Mouse (Mus musculus): ENCODE results near the gene Ttll13.

The Ttll13 gene

DNA sequence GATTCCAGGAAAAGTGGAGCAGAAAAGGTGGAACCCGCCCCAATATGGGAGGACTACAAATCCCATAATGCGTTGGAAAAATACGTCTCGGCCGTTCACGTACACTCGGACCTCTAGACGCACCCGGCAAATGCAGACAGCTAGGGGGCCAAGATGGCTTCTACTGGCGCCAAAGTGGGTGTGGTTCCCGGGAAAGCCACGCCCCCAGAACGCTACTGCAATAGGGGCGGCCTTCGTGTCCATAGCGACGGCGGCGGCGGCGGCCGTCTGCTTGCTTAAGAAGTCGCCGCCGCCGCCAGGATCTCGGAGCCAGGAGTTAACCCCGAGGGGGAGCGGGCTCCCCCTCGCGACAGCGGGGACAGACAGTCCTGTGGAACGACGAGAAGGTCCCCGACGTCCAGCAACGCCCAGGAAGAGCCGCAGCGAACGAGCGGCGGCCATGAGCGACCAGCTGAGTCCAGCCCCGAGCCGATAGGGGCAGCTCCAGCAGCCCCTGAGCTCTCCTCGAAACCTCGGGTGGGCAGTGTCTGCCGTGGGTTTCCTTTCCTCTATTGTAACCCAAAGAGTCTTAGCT lies at the start of gene Ttll13:
Ttll13 (plus strand) TSS at position 229 of the 574 bp plus-strand sequence.
- peak; percentile 99 for DNase-seq

DNA sequence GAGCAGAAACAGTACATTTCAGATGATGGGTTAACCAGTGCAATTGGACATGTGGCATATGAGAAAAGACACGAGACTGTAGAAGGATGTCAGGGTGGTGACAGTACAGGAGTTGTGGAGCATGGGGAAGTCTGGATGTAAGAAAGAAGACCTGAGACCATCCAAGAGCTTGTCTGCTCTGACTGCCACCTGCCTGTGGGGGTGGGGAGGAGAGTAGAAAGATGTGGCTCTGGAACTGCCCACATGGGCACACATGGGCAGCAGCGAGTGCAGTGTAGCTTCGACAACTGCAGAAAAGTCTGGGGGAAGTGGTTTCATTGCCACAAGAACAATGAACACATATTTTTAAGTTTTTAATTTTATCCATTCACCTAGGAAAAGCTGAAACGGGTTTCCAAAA lies 48.8 kb upstream of the Ttll13 start:
- peak; percentile 33 for DNase-seq

DNA sequence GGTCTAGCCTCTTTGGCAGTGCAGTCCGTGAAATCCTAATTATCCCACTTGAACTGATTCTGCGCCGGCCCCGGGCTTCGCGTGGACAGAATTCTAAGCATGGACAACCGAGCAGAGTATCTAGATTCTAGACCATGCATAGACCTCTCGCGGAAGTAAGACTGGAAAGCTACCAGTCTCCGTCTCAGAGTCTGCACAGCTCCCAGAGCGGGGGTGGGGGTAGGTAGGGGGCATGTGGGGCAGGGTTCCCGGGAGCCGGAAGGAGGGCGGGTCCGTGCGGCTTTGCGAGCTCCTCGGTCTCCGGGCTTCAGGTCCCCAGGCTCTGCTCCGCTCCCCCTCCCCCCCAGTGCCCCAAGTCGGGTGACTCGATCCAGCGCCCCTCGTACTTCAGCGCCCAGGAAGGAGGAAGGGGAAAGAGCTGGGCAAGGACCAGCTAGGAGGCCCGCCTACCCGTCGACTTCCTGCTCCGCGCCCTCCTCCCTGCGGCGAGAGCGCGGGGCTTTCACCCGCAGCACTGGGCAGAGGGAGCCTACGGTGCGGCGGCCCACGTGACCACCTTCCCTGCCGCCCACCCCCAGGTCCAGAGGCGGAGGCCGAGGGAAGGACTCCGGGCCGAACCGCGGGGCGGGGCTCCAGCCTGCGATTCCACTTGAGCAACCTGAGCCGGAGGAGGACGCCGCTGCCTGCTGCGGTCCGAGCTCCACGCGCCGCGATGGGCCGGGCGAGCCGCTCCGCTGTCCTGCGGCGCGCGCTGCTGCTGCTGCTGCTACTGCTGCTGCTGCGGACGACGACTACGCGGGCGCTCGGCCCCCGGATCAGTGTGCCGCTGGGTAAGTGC lies 48.0 kb upstream of the Ttll13 start:
- peak; percentile 94 for DNase-seq

DNA sequence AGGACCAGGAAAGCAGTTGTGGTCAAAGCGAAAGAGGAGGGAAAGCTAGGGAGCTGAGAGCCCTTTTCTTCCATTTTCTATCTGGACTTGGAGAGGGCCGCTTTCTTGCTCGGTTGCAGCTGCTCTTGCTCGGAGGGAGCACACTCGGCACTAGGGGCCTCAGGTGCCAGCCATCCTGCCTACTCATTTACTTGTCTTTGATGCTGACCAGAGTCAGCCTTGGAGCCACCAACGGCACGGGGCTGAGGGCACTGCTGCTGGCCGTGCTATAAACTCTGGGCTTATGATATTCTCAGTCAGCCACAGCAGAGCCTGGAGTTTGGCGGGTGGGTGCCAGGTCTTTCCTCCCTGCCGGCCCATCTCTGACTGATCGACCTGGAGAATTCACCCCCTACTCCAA lies 47.3 kb upstream of the Ttll13 start:
- peak; percentile 49 for DNase-seq

DNA sequence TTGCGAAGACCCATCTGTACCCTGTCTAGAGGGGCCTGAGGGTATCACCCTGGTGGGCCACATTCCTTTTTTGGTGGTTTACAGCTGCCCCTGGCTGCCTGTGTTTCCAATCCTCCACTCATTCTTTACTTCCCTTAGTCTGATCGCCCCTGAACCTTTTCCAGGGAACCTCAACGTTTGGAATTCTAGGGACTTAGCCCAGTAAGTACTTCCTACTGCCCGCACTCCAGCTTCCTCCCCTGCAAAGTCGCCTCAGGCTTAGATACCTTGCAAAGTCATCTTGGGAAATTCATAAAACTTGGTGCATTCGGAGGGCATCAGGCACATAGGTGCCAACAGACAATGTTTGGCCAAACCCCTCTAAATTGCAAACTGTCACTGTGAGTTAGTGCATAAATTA lies 46.9 kb upstream of the Ttll13 start:
- no peak for DNase-seq

DNA sequence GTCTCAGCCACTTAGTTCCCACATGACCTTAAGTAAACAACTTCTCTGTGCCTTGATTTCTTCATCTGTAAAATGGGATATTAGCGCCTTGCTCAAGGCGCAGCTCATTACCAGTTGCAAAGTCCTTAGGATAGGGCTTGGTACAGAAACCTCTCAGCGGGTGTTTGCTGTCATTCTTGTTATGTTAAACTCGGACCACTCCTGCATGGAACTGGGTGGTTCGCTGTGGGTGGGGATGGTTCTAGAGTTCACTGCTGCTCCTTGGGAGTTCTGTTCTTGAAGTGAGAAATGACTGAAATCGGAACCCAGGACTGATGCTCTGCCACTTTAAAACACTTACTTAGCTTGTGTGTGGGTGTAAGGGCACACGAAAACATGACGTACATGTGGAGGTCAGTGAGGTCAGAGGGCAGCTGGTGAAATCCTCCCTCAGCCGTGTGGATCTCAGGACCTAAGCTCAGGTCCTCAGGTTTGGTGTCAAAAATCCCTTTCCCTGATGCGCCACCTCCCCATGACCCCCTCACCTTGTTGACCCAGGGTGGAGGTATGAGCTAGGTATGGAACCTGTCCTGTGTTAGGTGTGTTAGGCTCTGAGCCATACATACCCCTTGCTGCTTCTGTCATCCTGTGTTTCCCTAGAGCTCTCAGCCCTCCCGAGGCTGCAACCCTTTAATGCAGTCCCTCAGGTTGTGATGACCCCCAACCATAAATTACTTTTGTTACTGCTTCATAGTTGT lies 46.2 kb upstream of the Ttll13 start:
- no peak for DNase-seq

DNA sequence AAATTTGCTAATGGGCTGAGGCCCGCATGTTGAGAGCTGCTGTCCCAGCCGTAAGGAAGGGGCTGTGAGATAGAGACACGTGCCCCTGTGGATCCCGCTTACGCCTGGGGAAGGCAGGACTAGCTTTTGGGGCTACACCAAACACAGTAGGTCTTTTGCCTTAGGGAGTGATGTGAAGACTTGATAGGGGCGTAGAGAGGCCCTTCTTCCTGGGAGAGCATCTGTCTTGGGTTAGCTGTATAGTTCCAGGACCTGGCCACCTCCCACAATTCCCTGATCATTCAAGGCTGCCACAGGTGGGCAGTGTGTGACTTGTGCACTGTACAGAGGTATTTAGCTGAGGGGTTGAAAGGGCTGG lies 45.6 kb upstream of the Ttll13 start:
- DNase-seq, result no peak

DNA sequence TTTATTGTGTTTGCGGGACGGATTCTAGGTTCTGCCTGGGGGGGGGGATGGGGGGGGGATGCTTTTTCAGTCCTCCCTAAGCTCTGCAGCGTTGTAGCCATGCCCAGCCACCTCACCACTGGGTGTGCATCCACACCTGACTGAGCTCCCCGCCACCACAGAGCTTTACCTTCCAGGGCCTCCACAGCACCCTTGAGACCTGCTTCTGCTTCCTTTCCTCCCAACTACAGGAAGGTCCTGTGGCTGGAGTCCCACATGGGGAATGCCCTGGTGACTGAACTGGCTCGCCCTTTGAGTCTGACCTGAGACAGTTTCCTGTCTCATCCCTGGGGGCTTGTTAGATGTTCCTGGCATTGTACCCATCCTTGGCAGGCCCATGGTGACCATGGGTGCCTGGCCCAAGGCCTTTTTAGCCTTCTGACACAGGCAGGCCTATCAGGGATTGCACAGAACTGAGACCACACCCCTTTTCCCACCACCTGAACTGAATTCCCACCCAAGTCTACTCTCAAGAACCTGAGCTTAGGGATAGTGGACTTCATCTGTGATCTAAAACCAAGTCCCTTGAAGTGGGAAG lies 45.1 kb upstream of the Ttll13 start:
- no peak for DNase-seq

DNA sequence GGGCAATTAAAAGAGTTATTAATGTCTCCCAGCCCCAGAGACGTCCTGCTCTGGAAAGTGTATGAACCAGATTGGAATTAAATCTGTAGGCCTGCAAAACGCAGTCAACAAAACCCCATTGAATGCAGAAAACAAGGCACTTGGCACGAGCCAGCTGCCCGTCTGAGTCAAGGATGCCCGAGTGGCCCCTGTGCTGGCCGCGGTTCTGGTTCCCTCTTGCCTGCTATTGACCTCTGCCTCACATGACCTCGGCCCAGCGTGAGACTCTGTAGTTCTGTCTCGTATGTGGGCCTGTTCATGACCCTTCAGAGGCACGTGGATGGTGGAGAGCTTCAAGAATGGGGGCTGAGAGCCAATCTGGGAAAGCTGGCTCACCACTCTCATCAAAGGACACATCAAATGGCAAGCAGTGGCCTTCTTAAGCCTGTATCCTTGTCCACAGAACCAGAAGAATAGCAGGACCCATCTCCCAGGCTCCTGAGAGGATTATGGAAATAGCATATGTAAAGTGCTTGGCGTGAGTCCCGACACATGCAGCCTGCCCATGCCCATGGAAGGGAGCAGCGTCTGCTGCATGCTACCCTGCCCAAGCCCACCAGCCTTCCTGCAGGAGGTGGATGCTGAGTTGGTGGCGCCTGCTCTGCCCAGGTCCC lies 44.2 kb upstream of the Ttll13 start:
- no peak for DNase-seq

DNA sequence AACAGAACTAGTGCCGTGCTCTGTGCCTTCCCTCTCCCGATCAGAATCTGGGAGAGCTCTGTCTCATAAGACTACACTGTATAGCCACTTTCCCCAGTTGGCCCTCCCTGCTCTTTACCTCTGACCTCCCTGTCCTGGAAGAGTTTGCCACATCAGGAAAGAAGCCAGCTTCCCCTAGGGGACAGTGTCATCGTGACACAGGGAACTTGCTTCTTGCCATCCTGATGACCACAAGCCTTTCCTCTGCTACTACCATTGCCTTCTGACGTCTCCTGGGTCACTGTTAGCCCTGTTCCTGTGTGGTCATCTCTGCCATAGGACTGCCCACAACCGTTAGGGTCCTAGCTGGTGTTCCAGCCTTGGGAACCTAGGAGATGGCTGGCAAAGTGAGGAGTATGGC lies 43.2 kb upstream of the Ttll13 start:
- no peak for DNase-seq

DNA sequence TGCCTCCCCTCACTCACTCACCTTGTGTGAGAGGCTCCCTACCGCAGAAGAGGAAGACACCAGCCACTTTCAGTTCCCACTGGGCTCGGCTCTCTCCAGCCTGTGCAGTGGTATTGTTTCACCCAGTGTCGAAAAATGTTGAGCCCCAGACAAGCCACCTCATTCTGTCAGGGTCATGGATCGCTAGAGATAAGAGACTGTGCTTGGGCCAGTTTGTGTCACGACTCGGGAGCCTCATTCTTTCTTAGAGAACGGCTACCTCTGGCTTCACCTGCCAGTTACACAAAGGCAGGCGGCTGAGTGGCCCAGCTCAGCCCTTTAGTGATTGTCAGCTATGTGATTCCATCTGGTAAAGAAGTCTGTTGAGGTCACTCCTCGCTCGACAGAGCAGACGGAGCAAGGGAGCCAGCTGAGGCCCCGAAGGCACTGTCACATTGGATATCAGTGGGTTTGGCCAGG lies 42.5 kb upstream of the Ttll13 start:
- no peak for DNase-seq

DNA sequence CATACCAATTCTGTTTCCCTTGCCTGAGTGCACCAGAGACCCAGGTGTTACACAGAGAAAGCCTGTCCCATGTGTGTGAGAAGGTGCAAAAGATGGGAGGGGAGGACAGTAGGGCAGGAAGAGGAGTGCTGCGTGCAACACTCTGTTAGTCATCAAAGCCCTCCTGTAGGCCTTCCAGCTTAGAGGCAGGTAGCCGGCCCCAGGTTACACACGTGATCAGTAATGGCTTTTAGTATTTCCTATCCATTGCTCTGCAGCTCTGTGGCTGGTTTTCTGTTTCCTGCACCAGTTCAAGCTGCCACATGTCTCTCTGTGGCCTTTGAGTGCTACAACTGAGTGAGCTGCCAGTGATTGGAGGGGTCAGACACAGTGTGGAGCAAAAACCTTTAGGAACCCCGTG lies 41.8 kb upstream of the Ttll13 start:
- DNase-seq, result no peak

DNA sequence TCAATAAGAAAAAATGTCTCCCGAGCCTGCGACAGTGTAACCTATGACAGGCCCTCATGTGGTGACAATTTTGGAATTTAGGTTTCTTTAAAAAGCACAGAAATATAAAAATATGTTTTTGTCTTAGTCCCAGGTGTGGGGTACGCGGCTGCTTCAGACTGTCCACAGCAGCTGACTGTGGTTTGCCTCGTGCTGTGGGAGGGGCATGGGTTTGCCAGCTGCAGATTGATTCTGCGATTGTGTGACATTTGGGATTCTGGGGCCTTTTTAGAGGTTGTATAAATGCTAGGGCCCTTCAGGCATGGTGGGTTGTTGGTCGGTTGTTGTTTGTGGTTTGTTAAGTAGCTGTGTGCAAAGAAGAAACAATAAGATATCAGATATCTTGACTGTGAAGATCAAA lies 41.2 kb upstream of the Ttll13 start:
- DNase-seq, result no peak

DNA sequence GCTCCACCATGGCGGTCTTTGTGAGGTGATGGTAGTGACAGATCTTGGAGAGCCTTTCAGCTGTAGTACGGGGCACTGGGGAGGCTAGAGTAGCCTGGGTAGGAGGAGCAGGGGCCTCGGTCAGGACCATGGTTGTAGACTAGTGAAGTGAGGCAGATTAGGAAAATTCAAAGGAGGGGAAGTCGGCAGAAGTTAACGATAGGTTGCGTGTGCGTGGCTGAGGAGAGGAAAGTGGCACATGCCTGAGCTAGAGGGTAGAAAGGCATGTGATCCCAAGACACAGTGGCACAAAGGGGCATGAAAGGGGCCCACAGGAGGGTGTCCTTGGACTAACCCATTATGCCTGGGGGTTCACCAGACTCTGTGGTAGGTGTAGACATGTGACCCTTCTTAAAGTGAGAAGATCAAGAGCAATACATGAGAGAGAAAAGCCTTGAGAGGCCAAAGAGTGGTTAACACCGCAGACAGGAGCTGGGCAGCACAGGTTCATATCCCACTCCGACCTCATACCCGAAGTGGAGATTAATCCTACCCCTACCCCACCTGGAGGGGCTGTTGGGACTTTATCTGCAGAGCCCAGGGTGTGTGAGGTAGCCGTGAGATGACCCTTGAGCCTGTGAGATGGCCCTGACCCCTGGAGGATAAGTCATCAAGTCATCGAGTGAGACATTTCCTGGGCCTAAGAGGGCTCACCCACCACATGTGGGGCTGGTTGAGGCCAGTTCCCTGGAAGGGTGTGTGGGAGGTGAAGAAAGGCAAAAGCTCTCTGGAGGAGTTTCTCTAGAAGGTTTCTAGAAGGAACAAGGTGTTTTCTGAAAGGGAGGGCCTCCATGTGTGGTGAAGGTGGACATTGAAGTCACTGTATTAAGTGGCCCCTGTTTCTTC lies 40.2 kb upstream of the Ttll13 start:
- no peak for DNase-seq

DNA sequence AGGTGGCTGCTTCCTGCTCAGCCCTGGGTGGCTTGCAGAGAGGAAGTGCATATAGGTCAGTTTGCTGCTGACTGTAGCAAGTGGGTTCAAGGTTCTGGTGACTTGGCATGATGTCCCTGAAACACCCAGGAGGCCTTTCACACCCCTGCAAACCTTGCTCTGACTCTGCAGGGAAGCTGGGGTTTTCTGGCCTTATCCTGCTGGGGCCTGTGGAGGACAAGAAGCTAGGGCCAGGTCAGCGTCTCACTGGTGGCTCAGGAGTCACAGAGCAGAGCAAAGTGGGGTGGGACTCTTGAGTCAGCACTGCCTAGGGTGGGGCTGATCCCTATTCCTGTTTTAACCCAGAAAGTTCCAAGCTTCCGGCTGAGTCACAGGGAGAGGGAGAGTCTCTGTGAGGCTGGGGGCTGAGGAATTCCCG lies 38.9 kb upstream of the Ttll13 start:
- no peak for DNase-seq

DNA sequence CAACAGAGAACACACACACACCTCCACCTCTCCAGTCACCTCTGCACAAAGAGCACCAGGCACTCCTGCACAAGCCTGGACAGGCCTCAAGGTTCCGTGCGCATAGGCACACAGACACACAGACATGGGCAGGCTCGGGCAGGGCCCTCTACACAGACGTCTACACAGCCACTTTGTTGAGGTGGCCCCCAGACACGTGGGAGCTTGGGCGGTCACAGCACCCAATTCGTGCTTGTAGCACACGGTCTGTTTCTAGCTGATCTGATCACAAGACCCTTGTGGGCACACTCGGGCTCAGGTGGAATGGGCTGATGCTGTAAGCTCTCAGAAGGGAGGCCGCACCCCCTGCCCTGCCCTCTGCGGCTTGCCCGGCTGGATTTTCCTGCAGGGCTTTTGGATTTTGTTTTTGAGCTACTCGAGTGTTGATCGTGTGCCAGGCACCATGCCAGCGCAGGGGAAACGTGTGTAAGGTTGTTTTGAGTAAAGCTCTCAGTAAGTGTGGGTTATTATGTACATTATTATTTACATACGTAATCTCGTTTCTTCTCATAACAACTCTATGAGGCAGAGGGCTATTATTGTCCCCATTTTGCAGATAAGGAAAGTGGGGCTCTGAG lies 38.0 kb upstream of the Ttll13 start:
- no peak for DNase-seq

DNA sequence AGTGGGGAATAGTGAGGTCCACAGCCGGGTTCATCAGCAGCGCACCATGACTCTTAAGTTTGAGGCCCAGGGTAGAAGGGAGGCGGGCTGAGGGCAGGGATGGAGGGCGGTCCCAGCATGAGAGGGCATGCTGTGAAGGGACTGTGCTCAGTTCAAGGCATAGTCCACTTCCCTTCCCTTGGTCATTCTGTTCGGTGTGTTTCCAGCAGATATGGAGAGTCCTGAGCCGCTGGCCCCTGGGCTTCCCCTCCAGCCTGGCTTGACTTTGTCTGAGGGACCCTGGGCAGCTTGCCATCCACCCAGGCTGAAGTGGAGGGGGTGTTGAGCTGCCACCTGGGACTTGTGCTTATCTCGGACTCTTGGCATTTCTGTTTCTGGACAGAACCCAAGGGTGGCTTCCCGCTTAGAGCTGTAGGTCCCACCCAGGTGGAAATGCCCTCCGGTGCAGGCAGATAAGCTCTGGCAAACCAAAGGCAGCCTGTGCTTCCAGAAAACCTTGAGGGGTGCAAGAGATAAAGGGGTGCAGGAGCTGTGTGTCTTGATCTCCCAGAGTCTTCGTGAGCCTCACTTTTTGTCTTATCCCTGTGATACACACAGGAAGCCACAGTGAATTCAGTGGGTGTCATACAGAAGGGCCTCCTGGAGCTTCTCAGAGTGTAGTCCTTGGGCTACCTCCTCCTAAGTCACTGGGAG lies 37.3 kb upstream of the Ttll13 start:
- DNase-seq, result no peak

DNA sequence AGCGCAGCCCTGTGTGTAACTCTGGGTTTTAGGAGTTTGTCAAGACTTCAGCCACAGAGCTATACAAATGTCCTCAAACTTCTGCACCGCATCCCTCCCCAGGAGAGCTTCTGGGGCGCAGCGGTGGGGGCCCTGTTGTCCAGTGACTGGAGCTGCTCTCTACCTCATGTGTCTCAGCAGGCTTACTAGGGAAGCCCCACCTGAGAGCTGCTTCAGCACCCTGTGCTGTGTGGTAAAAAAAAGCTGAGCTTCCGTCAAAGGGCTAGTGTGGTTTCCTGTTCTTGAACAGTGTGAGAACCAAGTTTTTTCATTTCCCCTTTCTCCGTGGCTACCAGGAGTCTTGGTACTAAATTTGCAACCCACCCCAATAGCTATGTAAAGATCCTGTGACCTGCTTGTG lies 36.5 kb upstream of the Ttll13 start:
- no peak for DNase-seq

DNA sequence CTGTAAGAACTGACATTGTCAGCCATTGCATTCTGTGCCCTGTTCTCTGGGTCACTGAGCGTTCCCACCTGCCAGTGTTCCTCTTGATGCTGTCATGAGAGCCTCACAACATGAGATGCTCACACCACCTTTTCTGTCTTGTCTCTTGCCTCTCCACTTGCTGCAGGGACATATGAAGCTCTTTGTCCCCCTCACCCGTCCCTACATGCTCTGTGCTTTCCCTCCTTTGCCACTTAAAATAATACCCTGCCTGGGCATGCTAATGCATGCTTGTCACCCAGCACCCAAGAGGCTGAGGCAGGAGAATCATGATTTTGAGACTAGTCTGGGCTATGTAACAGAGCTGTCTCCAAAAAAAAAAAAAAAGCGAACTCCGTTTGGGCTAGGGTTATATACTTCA lies 35.2 kb upstream of the Ttll13 start:
- DNase-seq, result no peak

DNA sequence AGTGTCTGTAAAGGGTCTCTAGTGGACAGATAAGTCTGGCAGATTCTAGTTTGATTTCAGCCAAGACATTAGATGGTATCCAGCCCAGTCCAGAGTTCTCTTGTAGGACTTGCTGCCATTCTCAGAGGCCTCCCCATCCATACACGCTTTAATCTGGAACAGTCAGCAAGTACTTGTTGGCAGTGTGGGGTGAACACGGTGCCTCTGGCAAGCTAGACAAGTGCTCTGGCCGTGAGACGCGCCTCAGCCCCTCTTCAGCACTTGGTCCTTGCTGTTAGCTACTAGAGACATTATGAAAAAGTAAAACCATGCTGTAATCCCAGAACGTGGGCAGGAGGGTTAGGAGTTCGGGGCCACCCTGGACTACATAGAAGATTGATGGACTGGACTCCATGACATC lies 32.6 kb upstream of the Ttll13 start:
- no peak for DNase-seq

DNA sequence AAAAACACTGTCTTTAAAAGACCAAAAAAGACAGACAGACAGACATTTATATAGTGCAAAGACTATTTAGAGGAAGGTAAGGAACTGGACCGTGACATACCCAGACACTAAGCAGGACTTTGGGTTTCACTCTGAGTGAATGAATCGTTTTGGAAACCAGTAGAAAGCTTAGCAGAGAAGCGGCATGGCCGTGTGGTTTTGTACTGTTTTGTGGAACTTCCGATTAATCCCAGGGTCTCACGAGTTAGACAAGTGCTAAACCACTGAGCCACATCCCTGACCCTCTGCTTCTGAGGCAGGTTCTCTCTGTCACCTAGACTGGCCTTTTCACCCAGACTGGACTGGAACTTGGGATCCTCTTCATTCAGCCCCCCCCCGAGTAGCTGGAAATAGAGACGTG lies 31.7 kb upstream of the Ttll13 start:
- DNase-seq, result no peak
